Comparison of ENCODE assay signal across 24 mouse cellular contexts in genomic region chr11:115555717-115556116, GRCm38 (mm10). TPM values are rescaled to one million over a fixed set of nuclear protein-coding genes. Genes with fewer than 3 reads are reported as not detected.
DNase-seq lines count a peak whose midpoint lies in the region; ATAC-seq and TF ChIP-seq lines count a peak whose summit lies in the region.
"Had no signal": no experiment of that assay in that cellular context is flagged by ENCODE, and none has a peak within 500 bp of the region (broad histone marks: within the 10 kb centered on the region; RNA-seq: fewer than 3 reads in every experiment).

No protein-coding gene starts in this region.

- H3K36me3 ChIP-seq in E14TG2a.4 (ENCODE audit: insufficient read depth, low read length): no peaks in the 10 kb centered on the region
- H3K36me3 ChIP-seq in kidney, embryonic 14.5 days (ENCODE audit: control insufficient read depth, insufficient read depth, low read length): no peaks in the 10 kb centered on the region
- H3K36me3 ChIP-seq in heart, adult 2 months (ENCODE audit: control insufficient read depth, insufficient read depth, low read length): no peaks in the 10 kb centered on the region
- no peaks in the 10 kb centered on the region for H3K36me3 ChIP-seq in hindbrain, embryonic 16.5 days (ENCODE audit: control insufficient read depth, insufficient read depth, low read length)
- H3K36me3 ChIP-seq: embryonic facial prominence, embryonic 10.5 days; embryonic facial prominence, embryonic 12.5 days; G1E had no signal

- TF ChIP-seq POLR2A in heart, adult 2 months (IDR thresholded peaks at IDR 0.05; ENCODE audit: insufficient read depth, low read depth, low read length): no peak

- H3K4me2 ChIP-seq in kidney, embryonic 14.5 days (replicated peaks; ENCODE audit: low read depth, low read length): no peak overlapping the region
- H3K4me2 ChIP-seq in hindbrain, embryonic 16.5 days (ENCODE audit: low read length): no peak overlapping the region
- H3K4me2 ChIP-seq: embryonic facial prominence, embryonic 12.5 days; forebrain, embryonic 13.5 days had no signal

- intact Hi-C loops in heart, adult 2 months (cut with DNase I): no loop called here

- ATAC-seq in kidney, embryonic 14.5 days (ENCODE audit: low FRiP score, low TSS enrichment): no peak
- ATAC-seq in hindbrain, embryonic 16.5 days: no peak
- ATAC-seq: activated CD4-positive, CD25-positive, alpha-beta regulatory T cell, adult 4 months; CD4-positive, CD25-positive, alpha-beta regulatory T cell, adult 4 months; forebrain, embryonic 13.5 days; forebrain, embryonic 16.5 days; Patski had no signal

- WGBS in kidney, embryonic 14.5 days: 77% methylated on average over 17 of the region's 17 CpGs
- WGBS in heart, adult 2 months: 80% methylated on average over 17 of the region's 17 CpGs
- WGBS in hindbrain, embryonic 16.5 days: 80% methylated on average over 17 of the region's 17 CpGs

- no peaks in the 10 kb centered on the region for H3K9me3 ChIP-seq in E14TG2a.4 (ENCODE audit: low read length)
- H3K9me3 ChIP-seq in kidney, embryonic 14.5 days (ENCODE audit: control insufficient read depth, low read length): no peaks in the 10 kb centered on the region
- H3K9me3 ChIP-seq in hindbrain, embryonic 16.5 days (ENCODE audit: control insufficient read depth, low read length): no peaks in the 10 kb centered on the region
- H3K9me3 ChIP-seq: embryonic facial prominence, embryonic 10.5 days; embryonic facial prominence, embryonic 12.5 days; forebrain, embryonic 13.5 days; G1E had no signal

- H3K27ac ChIP-seq in kidney, embryonic 14.5 days (ENCODE audit: low read depth, low read length): no peak overlapping the region
- H3K27ac ChIP-seq in heart, adult 2 months: no peak overlapping the region
- no peak overlapping the region for H3K27ac ChIP-seq in hindbrain, embryonic 16.5 days (ENCODE audit: low read depth, low read length)
- H3K27ac ChIP-seq: embryonic facial prominence, embryonic 10.5 days; embryonic facial prominence, embryonic 12.5 days; forebrain, embryonic 13.5 days had no signal

- H3K4me3 ChIP-seq in E14TG2a.4 (replicated peaks; ENCODE audit: low read length): peak overlapping the region; percentile 52
- no peak overlapping the region for H3K4me3 ChIP-seq in kidney, embryonic 14.5 days (ENCODE audit: low read length)
- H3K4me3 ChIP-seq in heart, adult 2 months: no peak overlapping the region
- H3K4me3 ChIP-seq in hindbrain, embryonic 16.5 days (ENCODE audit: low read length): no peak overlapping the region
- H3K4me3 ChIP-seq: embryonic facial prominence, embryonic 10.5 days; embryonic facial prominence, embryonic 12.5 days; forebrain, embryonic 13.5 days had no signal

- TF ChIP-seq CTCF in E14TG2a.4 (conservative IDR thresholded peaks at IDR 0.05; ENCODE audit: low read length): no peak
- no peak for TF ChIP-seq CTCF in heart, adult 2 months (IDR thresholded peaks at IDR 0.05)

- H3K27me3 ChIP-seq in E14TG2a.4 (ENCODE audit: insufficient read depth, low read length): no peaks in the 10 kb centered on the region
- H3K27me3 ChIP-seq in kidney, embryonic 14.5 days (ENCODE audit: control insufficient read depth, insufficient read depth, low read length): no peaks in the 10 kb centered on the region
- H3K27me3 ChIP-seq in heart, adult 2 months (ENCODE audit: control insufficient read depth, insufficient read depth, low read length): no peaks in the 10 kb centered on the region
- H3K27me3 ChIP-seq in hindbrain, embryonic 16.5 days (replicated peaks; ENCODE audit: control insufficient read depth, insufficient read depth, low read length): no peaks in the 10 kb centered on the region
- H3K27me3 ChIP-seq: CH12.LX; embryonic facial prominence, embryonic 12.5 days; forebrain, embryonic 13.5 days had no signal

- no peaks in the 10 kb centered on the region for H3K79me2 ChIP-seq in heart, adult 2 months (replicated peaks; ENCODE audit: control insufficient read depth, insufficient read depth, low read length)

- DNase-seq in ES-CJ7 (ENCODE audit: low read depth, low spot score): peak; percentile 50
- peak; percentile 51 for DNase-seq in R1 (ENCODE audit: low read depth, low spot score)
- no peak for DNase-seq in heart, adult 2 months
- DNase-seq: adrenal gland, adult 8-10 months; adrenal gland, postnatal 14 days; adrenal gland, postnatal 36 days; B cell, adult 2 months; cerebellum, adult 11-12 months; cerebellum, adult 2 months; cerebellum, adult 9-10 months; cerebellum, postnatal 10 days; cerebellum, postnatal 25 days had no signal

- no peak overlapping the region for H3K9ac ChIP-seq in kidney, embryonic 14.5 days (ENCODE audit: low read depth, low read length)
- H3K9ac ChIP-seq in heart, adult 2 months (ENCODE audit: low read depth, low read length): no peak overlapping the region
- no peak overlapping the region for H3K9ac ChIP-seq in hindbrain, embryonic 16.5 days (ENCODE audit: low read depth, low read length)
- H3K9ac ChIP-seq: embryonic facial prominence, embryonic 12.5 days; forebrain, embryonic 13.5 days had no signal

- peaks cover 42% of the 10 kb centered on the region for H3K4me1 ChIP-seq in E14TG2a.4 (replicated peaks; ENCODE audit: low read depth, low read length)
- H3K4me1 ChIP-seq in kidney, embryonic 14.5 days (ENCODE audit: control insufficient read depth, insufficient read depth, low read length): no peaks in the 10 kb centered on the region
- H3K4me1 ChIP-seq in heart, adult 2 months (ENCODE audit: control insufficient read depth, insufficient read depth, low read length): no peaks in the 10 kb centered on the region
- H3K4me1 ChIP-seq in hindbrain, embryonic 16.5 days (ENCODE audit: control insufficient read depth, insufficient read depth, low read depth, low read length): no peaks in the 10 kb centered on the region
- H3K4me1 ChIP-seq: embryonic facial prominence, embryonic 12.5 days; forebrain, embryonic 13.5 days had no signal

- TF ChIP-seq EP300 in heart, adult 2 months (IDR thresholded peaks at IDR 0.05; ENCODE audit: insufficient read depth, low read depth, low read length): no peak

RNA-seq across cellular contexts. Expression of gene Nup85, which starts 8.5 kb away (rescaled TPM):
- 159 and 197 TPM in 2 replicates for polyA plus RNA-seq in kidney, embryonic 14.5 days (2014; fragmentation: Nextera tagmentation; extraction: Ambion mirVana)
- 10 to 100 TPM; 19.8 to 20.2 TPM for total RNA-seq in heart, adult 2 months (2021)
- 28.0 and 44.1 TPM in 2 replicates for polyA plus RNA-seq in heart, adult 2 months (2012; rRNA removed)
- 97.5 and 107 TPM in 2 replicates for polyA plus RNA-seq in hindbrain, embryonic 16.5 days (2015; fragmentation: Nextera tagmentation; extraction: Ambion mirVana)

RNA-seq across cellular contexts. Expression of gene Sumo2, which starts 19.6 kb away (rescaled TPM):
- polyA plus RNA-seq in kidney, embryonic 14.5 days (2014; fragmentation: Nextera tagmentation; extraction: Ambion mirVana): 1,228 and 1,562 TPM in 2 replicates
- 100 to 1,000 TPM; 168 to 177 TPM for total RNA-seq in heart, adult 2 months (2021)
- polyA plus RNA-seq in heart, adult 2 months (2012; rRNA removed): 64.7 and 126 TPM in 2 replicates
- 847 and 892 TPM in 2 replicates for polyA plus RNA-seq in hindbrain, embryonic 16.5 days (2015; fragmentation: Nextera tagmentation; extraction: Ambion mirVana)

RNA-seq across cellular contexts. Expression of gene Jpt1, which starts 41.5 kb away (rescaled TPM):
- 487 and 524 TPM in 2 replicates for polyA plus RNA-seq in kidney, embryonic 14.5 days (2014; fragmentation: Nextera tagmentation; extraction: Ambion mirVana)
- total RNA-seq in heart, adult 2 months (2021): 100 to 1,000 TPM; 110 TPM
- polyA plus RNA-seq in heart, adult 2 months (2012; rRNA removed): 116 and 124 TPM in 2 replicates
- polyA plus RNA-seq in hindbrain, embryonic 16.5 days (2015; fragmentation: Nextera tagmentation; extraction: Ambion mirVana): 1,336 TPM in 2 replicates

RNA-seq across cellular contexts. Expression of gene Mrps7, which starts 48.0 kb away (rescaled TPM):
- 99.7 and 100 TPM in 2 replicates for polyA plus RNA-seq in kidney, embryonic 14.5 days (2014; fragmentation: Nextera tagmentation; extraction: Ambion mirVana)
- total RNA-seq in heart, adult 2 months (2021): 10 to 100 TPM; 74.6 to 80.1 TPM
- 33.9 and 40.2 TPM in 2 replicates for polyA plus RNA-seq in heart, adult 2 months (2012; rRNA removed)
- 79.9 and 82.2 TPM in 2 replicates for polyA plus RNA-seq in hindbrain, embryonic 16.5 days (2015; fragmentation: Nextera tagmentation; extraction: Ambion mirVana)

RNA-seq across cellular contexts. Expression of gene Gga3, which starts 48.1 kb away (rescaled TPM):
- 14.4 and 22.7 TPM in 2 replicates for polyA plus RNA-seq in kidney, embryonic 14.5 days (2014; fragmentation: Nextera tagmentation; extraction: Ambion mirVana)
- total RNA-seq in heart, adult 2 months (2021): 10 to 100 TPM; 16.5 to 20.3 TPM
- polyA plus RNA-seq in heart, adult 2 months (2012; rRNA removed): 15.4 and 17.1 TPM in 2 replicates
- polyA plus RNA-seq in hindbrain, embryonic 16.5 days (2015; fragmentation: Nextera tagmentation; extraction: Ambion mirVana): 35.1 and 43.7 TPM in 2 replicates

Comparison
In these comparisons a context has a peak if more than half of its experiments do, and no peak if none do; other contexts are left out.
1. DNase-seq: peak in ES-CJ7 (single experiment) and R1 (single experiment); none in heart, adult 2 months (0 of 2).